Mouse (Mus musculus) hindbrain, postnatal 0 days (tissue): Measurements from ENCODE around the gene Vpreb3. TPM values are rescaled to one million over a fixed set of nuclear protein-coding genes. Genes with fewer than 3 reads are reported as not detected.

ENCODE experiments used
- ATAC-seq: fragments of 200-750 bp; cut with Nextera tagmentation; 2 replicates; pipeline ENCODE4 v1.8.0; 2017; ENCODE audit warnings: mild to moderate bottlenecking, moderate TSS enrichment, moderate library complexity
- DNase-seq: peaks from one replicate; pipeline ENCODE4 v3.0.0-alpha.2; 2015; ENCODE audit warnings: low spot score
- H3K27ac ChIP-seq: fragments of 300-500 bp; sonication (generic); 2 replicates; pipeline ENCODE4 v1.5.1; 2014; ENCODE audit warnings: mild to moderate bottlenecking
- H3K27me3 ChIP-seq: fragments of 300-500 bp; sonication (generic); 2 replicates; pipeline ENCODE4 v1.6.1; 2014; ENCODE audit warnings: low read length, mixed read lengths; ENCODE audit not compliant: insufficient read depth
- H3K36me3 ChIP-seq: fragments of 300-500 bp; sonication (generic); 2 replicates; pipeline ENCODE4 v1.6.1; 2014; ENCODE audit warnings: low read length, mixed read lengths; ENCODE audit not compliant: insufficient read depth
- H3K4me1 ChIP-seq: fragments of 300-500 bp; sonication (generic); 2 replicates; pipeline ENCODE4 v1.6.1; 2014; ENCODE audit warnings: antibody characterized with exemption, low read length, mixed read lengths; ENCODE audit not compliant: insufficient read depth
- H3K4me2 ChIP-seq: fragments of 300-500 bp; sonication (generic); 2 replicates; pipeline ENCODE4 v1.6.1; 2014; ENCODE audit warnings: low read depth, mild to moderate bottlenecking, low read length, moderate library complexity, mixed read lengths
- H3K4me3 ChIP-seq: fragments of 300-500 bp; sonication (generic); 2 replicates; pipeline ENCODE4 v1.5.1; 2014; ENCODE audit warnings: low read length
- H3K9ac ChIP-seq: fragments of 300-500 bp; sonication (generic); replicated peaks from 2 replicates; pipeline ENCODE4 v1.6.1; 2014; ENCODE audit warnings: mild to moderate bottlenecking, low read length, moderate library complexity, mixed read lengths
- H3K9me3 ChIP-seq: fragments of 300-500 bp; sonication (generic); 2 replicates; pipeline ENCODE4 v1.6.1; 2016; ENCODE audit warnings: low read length, mixed read lengths
- CTCF ChIP-seq: IDR thresholded peaks from 2 replicates; pipeline ENCODE4 v1.5.1; 2016; ENCODE audit warnings: antibody characterized with exemption, control low read depth, low read depth
- WGBS: fragments of 180-500 bp; shearing (Covaris S2); extraction: QIAGEN DNeasy Blood & Tissue Kit; methylation state at CpG from one replicate; pipeline ENCODE4 v1.1.7; 2014; 5-methylcytosine and 5-hydroxymethylcytosine counted together
- polyA plus RNA-seq: library from polyadenylated mRNA; unstranded; fragments of >200 nt; fragmentation: Nextera tagmentation; extraction: Ambion mirVana; gene quantifications from 2 replicates; pipeline ENCODE4 v1.2.1, GENCODE M21; 2015
- total RNA-seq: library from RNA; depleted of rRNA; stranded (reverse); fragments of >200 nt; gene quantifications from 2 replicates; pipeline ENCODE4 v1.2.3, GENCODE M21; 2014

The Vpreb3 gene
- total and polyA plus RNA-seq, 2 experiments from 2014 or later: 0.75 TPM; not detected in 1

GRCm38 (mm10) chr10:75916840-75917239 is 26.0 kb upstream of the Vpreb3 start:
- Histone ChIP-seq H3K9me3 (no peaks in the 10 kb centered on the region), H3K27ac (no peak overlapping the region), H3K4me3 (no peak overlapping the region), H3K9ac (no peak overlapping the region), H3K36me3 (peaks cover 19% of the 10 kb centered on the region; the same call in 1 of the 2 replicates), H3K27me3 (no peaks in the 10 kb centered on the region), H3K4me2 (no peak overlapping the region), H3K4me1 (peaks cover 14% of the 10 kb centered on the region; the same call in 1 of the 2 replicates)
- TF ChIP-seq CTCF: no peak
- ATAC-seq (no peak), DNase-seq (no peak)
- 72% methylated on average over 8 of the region's 8 CpGs for WGBS

DNA sequence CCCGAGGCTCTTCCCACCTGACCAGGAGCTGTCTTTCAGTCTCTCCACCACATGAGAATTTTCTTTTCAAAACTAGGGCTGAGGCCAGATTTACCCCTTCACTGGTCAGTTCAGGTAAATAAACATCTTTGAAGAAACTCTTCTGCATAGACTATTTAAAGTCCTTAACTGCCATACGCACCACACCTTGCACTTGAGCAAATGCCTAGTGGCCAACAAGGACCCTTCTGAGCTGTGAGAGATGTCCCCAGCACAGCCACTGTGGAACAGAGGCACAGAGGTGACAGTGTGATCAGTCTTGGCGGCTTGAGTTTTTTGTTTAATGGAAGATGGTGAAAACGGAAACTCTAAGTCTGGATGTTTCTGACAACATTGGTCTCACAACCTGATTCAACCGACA is 23.8 kb upstream of the Vpreb3 start:
- H3K27ac ChIP-seq: no peak overlapping the region
- peaks cover 14% of the 10 kb centered on the region; the same call in 1 of the 2 replicates for H3K4me1 ChIP-seq
- peak overlapping the region; percentile 13; the same call in 1 of the 2 replicates for H3K4me2 ChIP-seq
- 79% methylated on average over 5 of the region's 5 CpGs for WGBS
- TF ChIP-seq CTCF: no peak
- peaks cover 19% of the 10 kb centered on the region; the same call in 1 of the 2 replicates for H3K36me3 ChIP-seq
- no peak overlapping the region for H3K4me3 ChIP-seq
- H3K27me3 ChIP-seq: no peaks in the 10 kb centered on the region
- ATAC-seq (no peak), DNase-seq (no peak)
- H3K9ac ChIP-seq: no peak overlapping the region
- no peaks in the 10 kb centered on the region for H3K9me3 ChIP-seq

GRCm38 (mm10) chr10:75921026-75921725 is 21.7 kb upstream of the Vpreb3 start, which contains the start of gene Smarcb1:
Smarcb1 (minus strand) TSS chr10:75921617.
- Histone ChIP-seq H3K4me2 (peak within 1 kb of the TSS; percentile 72), H3K27me3 (no peaks in the 10 kb centered on the region), H3K9ac (peak within 1 kb of the TSS; percentile 97), H3K4me1 (peaks cover 14% of the 10 kb centered on the region; the same call in 1 of the 2 replicates), H3K36me3 (peaks cover 6% of the 10 kb centered on the region; the same call in 1 of the 2 replicates), H3K4me3 (peak within 1 kb of the TSS; percentile 96), H3K27ac (peak within 1 kb of the TSS; percentile 99), H3K9me3 (no peaks in the 10 kb centered on the region)
- ATAC-seq (peak; percentile 92), DNase-seq (peak; percentile 99)
- TF ChIP-seq CTCF: no peak
- under 1% methylated on average over 76 of the region's 76 CpGs for WGBS

DNA sequence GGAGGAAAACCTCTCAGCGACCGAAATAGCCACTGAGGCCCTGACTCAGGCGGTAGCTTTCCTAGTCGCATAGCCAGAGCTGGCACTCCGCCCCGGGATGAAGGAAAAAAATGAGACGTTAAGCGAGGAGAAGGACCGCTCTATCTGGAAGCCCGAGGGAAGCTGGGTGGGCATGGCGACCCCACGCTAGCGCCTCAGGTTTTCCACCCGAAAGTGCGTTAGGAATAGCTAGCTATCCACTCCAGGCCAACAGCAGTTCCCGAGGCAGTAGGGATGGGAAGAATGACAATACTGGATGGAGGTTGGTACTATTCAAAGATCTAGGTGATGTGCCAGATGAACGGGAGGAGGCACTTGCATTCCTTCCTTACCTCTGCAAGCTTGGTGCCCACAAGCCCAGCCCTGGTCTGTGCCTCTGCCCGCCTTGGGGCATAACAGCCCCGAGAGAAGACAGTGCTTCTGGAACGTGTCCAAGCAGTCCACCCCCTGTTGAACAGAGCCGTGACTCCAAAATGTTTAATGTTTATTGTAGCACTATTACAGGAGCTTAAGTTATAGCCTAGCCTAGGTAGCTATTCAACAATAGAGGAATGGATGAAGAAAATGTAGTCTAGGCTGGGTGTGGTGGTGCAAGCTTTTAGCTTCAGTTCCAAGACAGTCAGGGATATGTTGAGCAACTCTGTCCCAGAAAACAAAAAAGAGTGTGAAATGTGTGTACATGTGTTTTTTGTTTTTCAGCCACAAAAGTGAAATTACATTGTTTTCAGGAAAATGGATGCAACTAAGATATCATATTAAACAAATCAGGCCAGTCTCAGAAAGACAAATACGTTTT is 20.9 kb upstream of the Vpreb3 start:
- H3K9ac ChIP-seq: peak overlapping the region; percentile 97
- peaks cover 14% of the 10 kb centered on the region; the same call in 1 of the 2 replicates for H3K4me1 ChIP-seq
- peak overlapping the region; percentile 99 for H3K27ac ChIP-seq
- no peak for TF ChIP-seq CTCF
- H3K27me3 ChIP-seq: no peaks in the 10 kb centered on the region
- peak overlapping the region; percentile 72 for H3K4me2 ChIP-seq
- DNase-seq (peak; percentile 37), ATAC-seq (peak; percentile 57)
- H3K36me3 ChIP-seq: no peaks in the 10 kb centered on the region
- no peaks in the 10 kb centered on the region for H3K9me3 ChIP-seq
- peak overlapping the region; percentile 96 for H3K4me3 ChIP-seq
- WGBS: 4% methylated on average over 22 of the region's 22 CpGs

- Histone ChIP-seq H3K9me3 (no peaks in the 10 kb centered on the region), H3K36me3 (no peaks in the 10 kb centered on the region), H3K4me1 (0 out of 2 replicates have a peak, but pooled peaks cover 3% of the 10 kb centered on the region), H3K4me3 (no peak overlapping the region), H3K27ac (no peak overlapping the region), H3K9ac (no peak overlapping the region), H3K27me3 (no peaks in the 10 kb centered on the region), H3K4me2 (no peak overlapping the region)
- DNase-seq: no peak
- TF ChIP-seq CTCF: peak; percentile 30
- 43% methylated on average over 2 of the region's 2 CpGs for WGBS
- no peak for ATAC-seq
Measured at GRCm38 (mm10) chr10:75924324-75924723, 18.5 kb upstream of the Vpreb3 start.

GRCm38 (mm10) chr10:75926396-75926795 is 16.5 kb upstream of the Vpreb3 start:
- no peak for TF ChIP-seq CTCF
- H3K9ac ChIP-seq: no peak overlapping the region
- no peaks in the 10 kb centered on the region for H3K9me3 ChIP-seq
- no peaks in the 10 kb centered on the region for H3K27me3 ChIP-seq
- ATAC-seq (no peak), DNase-seq (no peak)
- 74% methylated on average over 13 of the region's 13 CpGs for WGBS
- no peak overlapping the region for H3K4me2 ChIP-seq
- no peak overlapping the region for H3K4me3 ChIP-seq
- H3K27ac ChIP-seq: no peak overlapping the region
- H3K36me3 ChIP-seq: no peaks in the 10 kb centered on the region
- peaks cover 3% of the 10 kb centered on the region for H3K4me1 ChIP-seq
